Mouse (Mus musculus) limb, embryonic 15.5 days (tissue): ENCODE data around the gene Sqstm1. TPM values are rescaled to one million over a fixed set of nuclear protein-coding genes. Genes with fewer than 3 reads are reported as not detected.

Experiments
- ATAC-seq: fragments of 200-750 bp; cut with Nextera tagmentation; 2 replicates; pipeline ENCODE4 v1.8.0; 2017; ENCODE audit warnings: low read depth, moderate TSS enrichment; ENCODE audit not compliant: insufficient number of reproducible peaks, low FRiP score, low TSS enrichment
- H3K27ac ChIP-seq: fragments of 300-500 bp; sonication (generic); 2 replicates; pipeline ENCODE4 v1.5.1; 2015; ENCODE audit warnings: moderate library complexity, mild to moderate bottlenecking, inconsistent platforms
- H3K27me3 ChIP-seq: fragments of 300-500 bp; sonication (generic); 2 replicates; pipeline ENCODE4 v1.6.1; 2015; ENCODE audit warnings: inconsistent platforms
- H3K36me3 ChIP-seq: fragments of 300-500 bp; sonication (generic); 2 replicates; pipeline ENCODE4 v1.6.1; 2015; ENCODE audit warnings: inconsistent platforms
- H3K4me1 ChIP-seq: fragments of 300-500 bp; sonication (generic); 2 replicates; pipeline ENCODE4 v1.6.1; 2015; ENCODE audit warnings: inconsistent platforms
- H3K4me2 ChIP-seq: fragments of 300-500 bp; sonication (generic); 2 replicates; pipeline ENCODE4 v1.6.1; 2015; ENCODE audit warnings: mild to moderate bottlenecking, inconsistent platforms
- H3K4me3 ChIP-seq: fragments of 300-500 bp; sonication (generic); 2 replicates; pipeline ENCODE4 v1.5.1; 2015; ENCODE audit warnings: mild to moderate bottlenecking, inconsistent platforms
- H3K9ac ChIP-seq: fragments of 300-500 bp; sonication (generic); 2 replicates; pipeline ENCODE4 v1.6.1; 2015; ENCODE audit warnings: inconsistent platforms
- H3K9me3 ChIP-seq: fragments of 300-500 bp; sonication (generic); 2 replicates; pipeline ENCODE4 v1.6.1; 2016; ENCODE audit warnings: inconsistent platforms
- WGBS: fragments of 180-500 bp; shearing (Covaris S2); methylation state at CpG from one replicate; pipeline ENCODE4 v1.1.7; 2015; 5-methylcytosine and 5-hydroxymethylcytosine counted together
- polyA plus RNA-seq: library from polyadenylated mRNA; unstranded; fragments of >200 nt; fragmentation: Nextera tagmentation; extraction: Ambion mirVana; gene quantifications from 2 replicates; pipeline ENCODE4 v1.2.1, GENCODE M21; 2015

Gene Sqstm1
- polyA plus RNA-seq, 1 experiment from 2014 or later: 241 TPM

- Histone ChIP-seq H3K27ac (no peak overlapping the region), H3K4me2 (no peak overlapping the region), H3K9ac (no peak overlapping the region), H3K36me3 (peaks cover 93% of the 10 kb centered on the region), H3K9me3 (no peaks in the 10 kb centered on the region), H3K4me3 (no peak overlapping the region), H3K4me1 (no peaks in the 10 kb centered on the region; the same call in 1 of the 2 replicates), H3K27me3 (no peaks in the 10 kb centered on the region)
- no peak for ATAC-seq
- WGBS: 91% methylated on average over 9 of the region's 9 CpGs
Measured at GRCm38 (mm10) chr11:50203302-50203827, 7.3 kb downstream of the Sqstm1 start.

- WGBS: 87% methylated on average over 3 of the region's 3 CpGs
- Histone ChIP-seq H3K4me2 (no peak overlapping the region), H3K36me3 (peaks cover 94% of the 10 kb centered on the region), H3K9me3 (no peaks in the 10 kb centered on the region), H3K27me3 (no peaks in the 10 kb centered on the region), H3K27ac (no peak overlapping the region), H3K4me3 (no peak overlapping the region), H3K9ac (no peak overlapping the region), H3K4me1 (no peaks in the 10 kb centered on the region)
- no peak for ATAC-seq
Measured at GRCm38 (mm10) chr11:50201590-50201989, 9.0 kb downstream of the Sqstm1 start.

- no peak overlapping the region for H3K4me2 ChIP-seq
- H3K4me1 ChIP-seq: no peaks in the 10 kb centered on the region
- 73% methylated on average over 8 of the region's 8 CpGs for WGBS
- H3K4me3 ChIP-seq: no peak overlapping the region
- no peaks in the 10 kb centered on the region for H3K9me3 ChIP-seq
- no peak overlapping the region for H3K9ac ChIP-seq
- peaks cover 84% of the 10 kb centered on the region for H3K36me3 ChIP-seq
- no peak for ATAC-seq
- no peak overlapping the region for H3K27ac ChIP-seq
- H3K27me3 ChIP-seq: no peaks in the 10 kb centered on the region
Measured at GRCm38 (mm10) chr11:50200613-50201012, 10.0 kb downstream of the Sqstm1 start.

GRCm38 (mm10) chr11:50198916-50199315 lies 11.7 kb downstream of the Sqstm1 start:
- Histone ChIP-seq H3K9ac (no peak overlapping the region), H3K27ac (no peak overlapping the region), H3K4me3 (no peak overlapping the region), H3K27me3 (no peaks in the 10 kb centered on the region), H3K4me1 (no peaks in the 10 kb centered on the region), H3K9me3 (no peaks in the 10 kb centered on the region), H3K36me3 (peaks cover 67% of the 10 kb centered on the region), H3K4me2 (no peak overlapping the region)
- ATAC-seq: no peak
- 91% methylated on average over 2 of the region's 2 CpGs for WGBS

GRCm38 (mm10) chr11:50198219-50198846 lies 12.3 kb downstream of the Sqstm1 start:
- no peak for ATAC-seq
- no peaks in the 10 kb centered on the region for H3K9me3 ChIP-seq
- H3K4me2 ChIP-seq: no peak overlapping the region
- H3K4me1 ChIP-seq: no peaks in the 10 kb centered on the region
- no peak overlapping the region for H3K27ac ChIP-seq
- H3K36me3 ChIP-seq: peaks cover 63% of the 10 kb centered on the region
- H3K27me3 ChIP-seq: no peaks in the 10 kb centered on the region
- 85% methylated on average over 4 of the region's 5 CpGs for WGBS
- no peak overlapping the region for H3K9ac ChIP-seq
- H3K4me3 ChIP-seq: no peak overlapping the region

- H3K9me3 ChIP-seq: no peaks in the 10 kb centered on the region
- no peaks in the 10 kb centered on the region for H3K27me3 ChIP-seq
- 83% methylated on average over 4 of the region's 4 CpGs for WGBS
- H3K4me2 ChIP-seq: no peak overlapping the region
- peaks cover 55% of the 10 kb centered on the region for H3K36me3 ChIP-seq
- no peak overlapping the region for H3K27ac ChIP-seq
- no peak overlapping the region for H3K9ac ChIP-seq
- no peak for ATAC-seq
- no peaks in the 10 kb centered on the region for H3K4me1 ChIP-seq
- no peak overlapping the region for H3K4me3 ChIP-seq
Measured at GRCm38 (mm10) chr11:50197500-50197899, 13.1 kb downstream of the Sqstm1 start.

- H3K36me3 ChIP-seq: peaks cover 28% of the 10 kb centered on the region
- no peak for ATAC-seq
- no peak overlapping the region for H3K4me3 ChIP-seq
- H3K4me2 ChIP-seq: no peak overlapping the region
- H3K4me1 ChIP-seq: no peaks in the 10 kb centered on the region
- no peaks in the 10 kb centered on the region for H3K9me3 ChIP-seq
- no peak overlapping the region for H3K27ac ChIP-seq
- H3K9ac ChIP-seq: no peak overlapping the region
- 86% methylated on average over 4 of the region's 4 CpGs for WGBS
- H3K27me3 ChIP-seq: no peaks in the 10 kb centered on the region
Measured at GRCm38 (mm10) chr11:50194793-50195192, 15.8 kb downstream of the Sqstm1 start.

- ATAC-seq: no peak
- Histone ChIP-seq H3K4me1 (no peaks in the 10 kb centered on the region), H3K4me3 (no peak overlapping the region), H3K9ac (no peak overlapping the region), H3K9me3 (no peaks in the 10 kb centered on the region), H3K27ac (no peak overlapping the region), H3K4me2 (no peak overlapping the region), H3K36me3 (peaks cover 21% of the 10 kb centered on the region), H3K27me3 (no peaks in the 10 kb centered on the region)
- WGBS: 62% methylated on average over 7 of the region's 7 CpGs
Measured at GRCm38 (mm10) chr11:50194070-50194469, 16.6 kb downstream of the Sqstm1 start.

GRCm38 (mm10) chr11:50192278-50192677 lies 18.3 kb downstream of the Sqstm1 start:
- no peaks in the 10 kb centered on the region for H3K27me3 ChIP-seq
- no peak overlapping the region for H3K4me3 ChIP-seq
- no peak overlapping the region for H3K4me2 ChIP-seq
- H3K4me1 ChIP-seq: no peaks in the 10 kb centered on the region
- no peak overlapping the region for H3K9ac ChIP-seq
- H3K27ac ChIP-seq: no peak overlapping the region
- ATAC-seq: no peak
- H3K36me3 ChIP-seq: peaks cover 6% of the 10 kb centered on the region; the same call in 1 of the 2 replicates
- WGBS: 77% methylated on average over 3 of the region's 3 CpGs
- H3K9me3 ChIP-seq: no peaks in the 10 kb centered on the region

- Histone ChIP-seq H3K9me3 (no peaks in the 10 kb centered on the region), H3K4me1 (no peaks in the 10 kb centered on the region), H3K27me3 (no peaks in the 10 kb centered on the region), H3K4me3 (no peak overlapping the region), H3K27ac (no peak overlapping the region), H3K36me3 (no peaks in the 10 kb centered on the region), H3K4me2 (no peak overlapping the region), H3K9ac (no peak overlapping the region)
- ATAC-seq: no peak
- 79% methylated on average over 4 of the region's 4 CpGs for WGBS
Measured at GRCm38 (mm10) chr11:50190362-50190761, 20.3 kb downstream of the Sqstm1 start.

- H3K4me3 ChIP-seq: no peak overlapping the region
- 76% methylated on average over 7 of the region's 7 CpGs for WGBS
- ATAC-seq: no peak
- H3K27me3 ChIP-seq: no peaks in the 10 kb centered on the region
- no peak overlapping the region for H3K27ac ChIP-seq
- no peaks in the 10 kb centered on the region for H3K4me1 ChIP-seq
- H3K4me2 ChIP-seq: no peak overlapping the region
- H3K9me3 ChIP-seq: no peaks in the 10 kb centered on the region
- no peaks in the 10 kb centered on the region for H3K36me3 ChIP-seq
- H3K9ac ChIP-seq: no peak overlapping the region
Measured at GRCm38 (mm10) chr11:50188682-50189081, 21.9 kb downstream of the Sqstm1 start.

GRCm38 (mm10) chr11:50184788-50185187 lies 25.8 kb downstream of the Sqstm1 start:
- Histone ChIP-seq H3K27me3 (no peaks in the 10 kb centered on the region), H3K27ac (no peak overlapping the region), H3K36me3 (no peaks in the 10 kb centered on the region), H3K4me1 (no peaks in the 10 kb centered on the region), H3K9ac (no peak overlapping the region), H3K4me3 (no peak overlapping the region), H3K9me3 (no peaks in the 10 kb centered on the region), H3K4me2 (no peak overlapping the region)
- ATAC-seq: no peak
- 84% methylated on average over 3 of the region's 3 CpGs for WGBS

GRCm38 (mm10) chr11:50182702-50183101 lies 27.9 kb downstream of the Sqstm1 start:
- Histone ChIP-seq H3K27ac (no peak overlapping the region), H3K4me2 (no peak overlapping the region), H3K36me3 (peaks cover 9% of the 10 kb centered on the region), H3K27me3 (no peaks in the 10 kb centered on the region), H3K9me3 (no peaks in the 10 kb centered on the region), H3K4me1 (no peaks in the 10 kb centered on the region), H3K9ac (no peak overlapping the region), H3K4me3 (no peak overlapping the region)
- 87% methylated on average over 4 of the region's 4 CpGs for WGBS
- no peak for ATAC-seq
